Mouse (Mus musculus) spleen, postnatal 36 days (tissue): ENCODE measurements around the gene Dnajc4.

Experiments used
- DNase-seq, 2 experiments: peaks; one replicate each; pipeline ENCODE4 v3.0.0; 2022; ENCODE audit warnings: low spot score in 2 of 2, mixed read lengths in 1 of 2

The Dnajc4 gene

DNA sequence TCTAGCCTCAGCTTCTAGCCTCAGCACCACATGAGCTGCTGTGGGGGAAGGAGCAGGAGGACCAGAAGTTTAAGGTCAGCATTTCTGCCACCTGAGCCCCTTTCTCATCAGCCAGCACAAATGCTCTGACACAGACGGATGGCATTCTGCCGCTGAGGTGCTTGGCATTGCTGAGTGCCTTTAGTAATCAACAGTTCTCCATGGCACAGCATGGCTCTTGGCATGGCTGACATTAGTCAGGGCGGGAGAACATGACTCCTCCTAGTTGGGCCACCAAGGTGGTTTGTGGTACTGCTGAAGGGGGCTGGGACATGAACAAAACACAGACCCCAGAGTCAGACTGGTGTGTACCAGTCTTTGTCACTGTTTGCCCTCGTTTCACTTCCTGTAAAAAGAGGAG lies 44.2 kb downstream of the Dnajc4 start:
- no peak for DNase-seq

DNA sequence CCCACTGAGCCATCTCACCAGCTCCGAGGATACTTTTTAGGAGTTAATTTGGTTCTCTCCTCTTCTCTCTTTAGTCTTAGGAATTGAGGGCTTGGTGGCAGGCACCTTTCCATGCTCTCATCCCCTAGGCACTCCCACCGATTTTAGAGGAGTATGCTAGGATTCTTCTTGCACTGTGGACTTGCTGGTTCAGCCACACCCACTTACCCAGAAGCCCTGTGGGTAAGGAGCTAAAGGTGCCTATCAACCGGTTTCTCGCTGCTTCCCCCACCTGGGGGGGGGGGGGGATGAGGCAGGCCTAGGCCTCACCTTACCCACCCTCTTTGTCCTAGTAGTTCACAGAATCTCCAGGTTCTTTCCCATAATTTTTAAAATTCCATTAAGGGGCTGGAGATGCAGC lies 44.6 kb downstream of the Dnajc4 start:
- no peak for DNase-seq

DNA sequence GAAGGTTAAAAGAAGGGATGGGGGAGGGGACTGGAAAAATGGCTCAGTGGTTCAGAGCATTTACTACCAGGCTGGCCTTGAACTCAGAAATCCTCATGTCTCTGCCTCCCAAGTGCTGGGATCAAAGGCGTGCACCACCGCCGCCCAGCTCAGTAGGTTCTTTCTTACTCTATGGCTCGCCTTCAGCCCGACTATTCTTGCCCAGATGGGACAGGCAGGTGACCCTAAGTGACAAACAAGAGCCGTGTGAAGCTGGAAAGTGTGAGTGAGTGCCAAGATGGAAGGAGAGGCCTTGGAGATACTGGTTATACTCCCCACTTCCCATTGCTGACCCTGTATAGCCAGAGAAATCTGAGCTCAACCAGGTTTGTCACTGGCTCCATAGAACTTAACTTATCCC lies 48.7 kb downstream of the Dnajc4 start:
- no peak for DNase-seq

DNA sequence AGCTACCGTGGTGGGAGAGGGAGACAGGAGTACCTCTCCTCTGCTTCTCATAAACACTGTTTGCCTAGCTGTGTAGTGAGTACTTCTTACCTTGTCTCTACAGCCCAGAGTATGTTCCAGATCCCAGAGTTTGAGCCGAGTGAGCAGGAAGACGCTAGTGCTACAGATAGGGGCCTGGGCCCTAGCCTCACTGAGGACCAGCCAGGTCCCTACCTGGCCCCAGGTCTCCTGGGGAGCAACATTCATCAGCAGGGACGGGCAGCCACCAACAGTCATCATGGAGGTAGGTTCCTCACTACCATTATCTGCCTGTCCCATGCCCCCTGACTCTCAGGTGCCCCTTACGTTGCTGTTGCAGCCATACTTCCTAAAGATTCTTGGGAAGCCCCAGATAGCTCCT lies 49.6 kb downstream of the Dnajc4 start:
- DNase-seq: no peak

DNA sequence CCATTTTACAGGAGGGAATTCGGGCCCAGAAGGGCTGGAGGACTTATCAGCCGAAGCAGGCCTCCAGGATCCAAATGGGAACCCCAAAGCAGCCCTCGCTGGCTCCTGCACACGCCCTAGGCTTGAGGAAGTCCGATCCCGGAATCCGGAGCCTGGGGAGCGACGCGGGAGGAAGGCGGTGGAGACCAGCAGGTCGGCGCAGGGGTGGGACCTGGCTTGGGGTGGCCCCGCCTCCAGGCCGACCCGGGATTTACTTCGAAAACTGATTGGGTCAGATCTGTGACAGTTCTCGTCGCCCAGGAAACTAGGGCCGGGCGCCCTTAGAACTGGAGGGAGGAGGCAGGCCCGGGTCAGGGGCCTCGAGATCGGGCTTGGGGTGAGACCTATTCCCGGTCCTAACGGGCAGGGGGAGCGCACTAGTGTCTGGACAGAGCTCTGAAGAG lies 50.1 kb downstream of the Dnajc4 start, which contains the start of gene Gpr137:
Gene Gpr137 (minus strand): TSS at position 232 of the 443 bp plus-strand sequence.
- peak; percentile 95 for DNase-seq

DNA sequence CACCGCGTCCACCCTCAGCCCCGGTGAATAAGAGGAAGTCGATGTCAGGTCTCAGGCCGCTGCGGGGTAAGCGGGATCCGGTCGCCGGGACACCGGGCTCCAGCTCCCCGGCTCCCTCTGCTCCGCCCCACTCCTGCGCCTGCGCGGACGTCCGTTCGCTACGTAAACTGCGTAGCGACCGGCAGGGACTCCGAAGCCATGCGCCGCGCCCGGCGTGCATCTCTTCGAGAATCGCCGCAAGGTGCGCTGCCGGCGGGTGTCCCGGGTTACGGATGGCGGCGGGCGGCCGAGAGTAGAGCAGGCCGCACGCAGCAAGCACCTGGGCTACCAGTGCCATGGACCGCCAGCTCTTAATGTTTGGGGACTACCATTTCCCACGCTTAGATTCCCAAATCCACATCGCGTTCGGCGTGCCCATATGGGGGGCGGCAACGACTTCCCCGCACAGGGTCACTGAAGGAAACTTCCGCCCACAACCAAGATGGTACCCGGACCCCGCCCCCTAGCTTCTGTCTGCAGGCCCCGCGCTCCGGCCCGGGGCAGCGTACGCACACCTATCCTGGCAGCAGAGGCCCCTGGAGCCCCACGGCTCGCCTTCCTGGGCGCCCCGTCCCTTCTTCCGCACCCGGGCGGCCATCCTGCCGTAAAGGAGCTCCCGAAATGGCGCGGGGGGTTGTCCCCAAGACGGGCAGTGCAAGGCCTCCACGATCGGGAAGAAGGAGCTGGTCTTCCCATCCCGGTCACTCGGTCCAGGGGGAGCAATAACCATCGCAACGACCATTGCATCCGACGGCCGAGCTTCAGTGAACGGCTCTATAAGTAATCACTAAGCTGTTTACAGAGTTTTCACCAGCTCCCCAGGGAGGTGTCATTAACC lies 50.8 kb downstream of the Dnajc4 start, which contains the start of gene Bad:
Gene Bad (plus strand): TSS at position 490 of the 877 bp plus-strand sequence.
- DNase-seq: peak; percentile 89 to 90

DNA sequence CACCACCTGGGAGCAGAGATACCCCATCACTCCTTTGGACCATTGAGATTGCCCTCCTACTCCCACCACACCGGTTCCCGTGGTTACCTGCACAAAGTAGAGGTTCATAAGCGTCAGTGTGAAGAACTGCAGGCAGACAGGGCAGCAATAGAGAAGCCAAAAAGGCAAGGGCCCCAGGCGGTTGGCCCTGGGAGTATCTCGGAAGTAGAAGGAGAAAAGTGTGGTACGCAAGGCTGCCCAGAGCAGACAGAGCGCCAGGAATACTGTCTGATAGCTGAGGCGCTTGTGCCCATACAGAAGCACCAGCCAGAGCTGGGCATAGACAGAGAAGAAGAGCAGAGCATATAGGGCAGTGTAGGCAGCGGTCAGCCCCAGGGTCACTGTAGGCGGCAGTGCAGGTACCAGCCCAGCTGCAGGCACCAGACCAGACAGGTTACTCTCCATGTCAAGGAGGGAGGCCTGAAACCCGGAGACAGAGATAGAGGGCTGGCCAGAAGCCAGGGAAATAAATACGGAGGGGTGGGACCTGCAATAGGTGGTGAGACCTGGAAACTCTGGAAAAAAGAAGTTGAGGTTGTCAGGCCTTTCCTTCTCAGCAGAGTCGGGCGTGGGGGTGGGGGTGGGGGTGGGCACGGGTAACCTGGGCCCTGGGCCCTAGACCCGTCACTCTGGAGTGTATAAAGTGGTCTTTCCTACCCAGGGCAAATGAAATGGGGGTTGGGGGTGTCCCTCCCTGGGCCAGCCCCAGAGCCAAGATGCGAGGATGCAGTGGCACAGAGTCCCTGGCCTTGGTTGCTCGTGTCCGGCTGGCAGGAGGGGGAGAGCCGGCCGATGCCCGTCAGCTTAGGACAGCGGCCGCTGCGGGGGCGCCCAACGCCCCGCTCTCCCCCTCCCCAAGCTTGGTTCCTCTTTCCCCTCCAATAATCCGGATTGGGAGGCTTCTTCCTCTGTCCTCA lies 51.7 kb downstream of the Dnajc4 start:
- DNase-seq: no peak

DNA sequence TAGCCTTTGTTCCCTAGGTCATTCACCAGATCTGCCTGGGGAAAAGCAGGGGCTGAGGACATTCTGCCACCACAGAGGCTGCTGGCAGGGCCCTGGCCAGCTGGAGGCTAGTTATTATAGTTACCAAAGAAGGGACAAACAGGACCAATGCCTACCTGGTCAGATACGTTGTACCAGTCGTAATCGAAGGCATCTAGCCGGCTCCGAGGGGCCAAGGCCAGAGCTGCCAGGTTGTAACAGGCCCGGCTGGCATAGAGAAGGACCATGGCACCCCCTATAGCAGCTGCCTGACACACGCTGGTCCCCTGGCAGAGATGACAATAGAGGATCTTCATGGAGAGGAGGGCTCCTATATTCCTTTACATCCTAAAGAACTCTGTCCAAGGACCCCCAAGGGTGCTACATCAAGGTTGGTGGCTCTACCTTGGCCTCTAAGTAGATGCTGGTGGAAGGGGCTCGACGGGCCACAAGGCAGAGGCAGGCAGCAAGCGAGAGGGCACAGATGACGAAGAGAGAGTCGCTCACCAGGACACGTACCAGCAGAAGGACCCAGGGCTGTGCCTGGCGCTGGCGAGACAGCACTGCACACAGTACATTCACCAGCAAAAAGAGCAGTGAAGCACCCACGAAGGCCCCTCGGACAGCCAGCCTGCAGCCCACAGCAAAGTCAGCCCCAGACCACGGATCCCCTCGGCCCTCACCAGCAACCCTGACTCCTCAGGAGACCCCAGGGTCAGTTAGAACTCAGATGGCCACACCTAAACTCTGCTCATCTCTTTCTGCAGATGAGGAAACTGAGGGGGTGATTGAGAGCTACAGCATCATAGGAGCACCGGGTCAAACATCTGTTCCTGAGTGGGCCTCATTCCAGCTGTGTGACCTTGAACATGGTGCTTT lies 53.0 kb downstream of the Dnajc4 start:
- no peak for DNase-seq
